Mouse (Mus musculus): ENCODE measurements around the gene 4930432K21Rik. TPM values are rescaled to one million over a fixed set of nuclear protein-coding genes. Genes with fewer than 3 reads are reported as not detected.

Gene 4930432K21Rik
- polyA plus RNA-seq, 1 experiment: 1.4 TPM

DNA sequence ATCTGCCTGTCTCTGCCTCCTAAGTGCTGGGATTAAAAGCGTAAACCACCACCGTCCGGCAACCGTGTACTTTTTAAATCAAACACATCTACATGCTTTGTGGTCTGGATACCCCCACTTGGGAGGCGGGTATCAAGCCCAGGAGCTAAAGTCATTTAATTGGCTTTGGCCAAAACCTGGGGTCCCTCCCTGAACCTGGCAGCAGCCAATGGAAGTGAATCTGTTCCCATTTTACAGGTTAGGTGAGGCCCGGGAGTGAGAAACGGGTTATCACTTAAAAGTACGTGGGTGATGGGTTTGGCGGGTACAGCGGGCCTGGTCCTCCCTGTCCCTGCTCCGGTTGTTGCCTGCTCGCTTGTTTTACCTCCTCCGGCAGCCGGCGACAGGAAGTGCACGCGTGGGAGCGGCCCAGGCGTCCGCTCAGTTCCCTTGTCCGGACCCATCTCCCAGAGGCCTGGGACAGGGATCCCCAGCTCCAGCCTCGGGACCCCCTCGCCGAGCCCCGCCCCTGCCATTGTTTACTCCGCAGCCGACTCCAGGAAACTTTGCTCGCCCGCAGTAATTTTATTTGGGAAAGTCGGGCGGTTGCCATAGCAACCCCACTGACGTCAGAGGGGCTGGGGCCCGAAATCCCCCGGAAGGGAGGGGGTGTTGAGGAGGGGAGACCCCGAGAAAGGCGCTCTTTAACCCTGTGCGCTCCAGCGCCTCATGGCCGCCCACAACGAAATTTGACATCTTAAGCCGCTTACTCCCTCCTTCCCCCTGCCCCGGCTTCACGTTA lies 49.5 kb downstream of the 4930432K21Rik start:
- peak overlapping the region; percentile 88 for H3K27ac ChIP-seq (ENCODE audit: insufficient read depth, low read length)
- no peaks in the 10 kb centered on the region for H3K36me3 ChIP-seq (ENCODE audit: control insufficient read depth, insufficient read depth, low read length)
- TF ChIP-seq CTCF (IDR thresholded peaks at IDR 0.05; ENCODE audit: extremely low read depth, insufficient read depth, insufficient read length, insufficient replicate concordance) (no peak), POLR2A (IDR thresholded peaks at IDR 0.05; ENCODE audit: low read depth, low read length) (no peak)
- WGBS: 4% methylated on average over 43 of the region's 43 CpGs
- H3K27me3 ChIP-seq (ENCODE audit: control insufficient read depth, insufficient read depth, low read length): no peaks in the 10 kb centered on the region
- peak overlapping the region; percentile 58 for H3K4me3 ChIP-seq (ENCODE audit: extremely low read depth, insufficient read depth, insufficient read length)
- peaks cover 30% of the 10 kb centered on the region for H3K4me1 ChIP-seq (ENCODE audit: control insufficient read depth, insufficient read depth, insufficient read length)
- DNase-seq (ENCODE audit: low read depth in 1 of 2, low spot score in 2 of 2): peak in 1 of 2 experiments; percentile 69

DNA sequence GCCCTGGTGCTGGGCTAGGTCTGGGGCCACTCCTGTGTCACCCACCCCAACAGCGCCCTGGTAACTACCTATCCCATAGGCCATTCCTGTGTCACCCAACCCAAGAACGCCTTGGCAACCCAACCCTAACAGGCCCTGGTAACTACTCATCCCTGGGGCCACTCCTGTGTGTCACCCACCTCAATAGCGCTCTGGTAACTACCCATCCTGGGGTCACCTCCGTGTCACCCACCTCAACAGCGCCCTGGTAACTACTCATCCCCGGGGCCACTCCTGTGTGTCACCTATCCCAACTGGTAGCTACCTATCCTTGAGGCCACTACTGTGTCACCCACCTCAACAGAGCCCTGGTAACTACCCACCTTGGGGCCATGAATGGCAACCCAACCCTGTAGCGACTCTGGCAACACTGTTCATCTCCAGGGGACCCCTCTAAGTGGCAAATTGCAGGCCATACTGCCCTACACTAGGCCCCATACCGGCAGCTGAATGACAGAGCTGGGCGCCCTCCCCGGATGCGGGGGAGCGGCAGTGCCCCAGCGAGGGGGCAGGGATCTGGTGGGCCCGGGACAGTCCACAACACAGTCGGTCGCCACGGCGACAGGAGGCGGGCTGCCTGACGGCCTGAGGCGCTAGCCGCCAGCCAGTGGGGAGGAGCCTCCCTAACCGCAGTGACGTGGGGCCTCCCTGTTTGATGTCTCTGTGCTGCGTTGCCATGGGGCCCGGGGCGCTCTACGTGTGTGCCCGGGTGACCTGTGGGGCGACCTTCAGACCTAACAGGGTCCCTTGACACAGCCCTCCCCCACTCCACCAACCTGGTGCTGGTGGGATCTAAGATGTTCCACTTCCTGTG lies 50.3 kb downstream of the 4930432K21Rik start:
- Histone ChIP-seq H3K27me3 (ENCODE audit: control insufficient read depth, insufficient read depth, low read length) (no peaks in the 10 kb centered on the region), H3K4me1 (ENCODE audit: control insufficient read depth, insufficient read depth, insufficient read length) (peaks cover 28% of the 10 kb centered on the region), H3K4me3 (ENCODE audit: extremely low read depth, insufficient read depth, insufficient read length) (peak overlapping the region; percentile 58), H3K36me3 (ENCODE audit: control insufficient read depth, insufficient read depth, low read length) (no peaks in the 10 kb centered on the region), H3K27ac (ENCODE audit: insufficient read depth, low read length) (peak overlapping the region; percentile 88)
- DNase-seq (ENCODE audit: low read depth in 1 of 2, low spot score in 2 of 2): peak; percentile 93 to 98
- no peak for TF ChIP-seq CTCF (IDR thresholded peaks at IDR 0.05; ENCODE audit: extremely low read depth, insufficient read depth, insufficient read length, insufficient replicate concordance)
- no peak for TF ChIP-seq POLR2A (IDR thresholded peaks at IDR 0.05; ENCODE audit: low read depth, low read length)
- WGBS: 3% methylated on average over 30 of the region's 30 CpGs

DNA sequence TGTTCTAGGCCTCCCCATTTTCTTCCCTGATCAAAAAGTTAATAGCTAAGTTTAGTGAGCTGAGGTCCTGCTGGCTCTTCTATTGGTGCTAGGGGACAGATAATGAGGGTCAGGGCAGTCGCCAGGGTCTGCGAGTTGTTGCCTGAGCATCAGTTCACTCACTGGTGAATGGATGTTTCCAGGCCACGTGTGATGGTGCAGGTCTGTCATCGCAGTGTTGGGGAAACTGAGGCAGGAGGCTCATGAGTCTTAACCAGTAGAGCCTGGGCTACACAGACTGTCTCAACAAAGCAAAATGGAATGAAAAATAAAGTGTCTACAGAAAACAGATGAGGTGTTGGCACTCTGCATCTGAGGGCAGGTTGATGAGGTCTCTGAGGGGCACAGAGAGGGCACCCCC lies 51.0 kb downstream of the 4930432K21Rik start:
- 51% methylated on average over 4 of the region's 4 CpGs for WGBS
- TF ChIP-seq CTCF (IDR thresholded peaks at IDR 0.05; ENCODE audit: extremely low read depth, insufficient read depth, insufficient read length, insufficient replicate concordance) (no peak), POLR2A (IDR thresholded peaks at IDR 0.05; ENCODE audit: low read depth, low read length) (no peak)
- Histone ChIP-seq H3K4me3 (ENCODE audit: extremely low read depth, insufficient read depth, insufficient read length) (no peak overlapping the region), H3K36me3 (ENCODE audit: control insufficient read depth, insufficient read depth, low read length) (no peaks in the 10 kb centered on the region), H3K27ac (ENCODE audit: insufficient read depth, low read length) (peak overlapping the region; percentile 88), H3K4me1 (ENCODE audit: control insufficient read depth, insufficient read depth, insufficient read length) (peaks cover 34% of the 10 kb centered on the region), H3K27me3 (ENCODE audit: control insufficient read depth, insufficient read depth, low read length) (no peaks in the 10 kb centered on the region)
- DNase-seq (ENCODE audit: low read depth in 1 of 2, low spot score in 2 of 2): no peak

DNA sequence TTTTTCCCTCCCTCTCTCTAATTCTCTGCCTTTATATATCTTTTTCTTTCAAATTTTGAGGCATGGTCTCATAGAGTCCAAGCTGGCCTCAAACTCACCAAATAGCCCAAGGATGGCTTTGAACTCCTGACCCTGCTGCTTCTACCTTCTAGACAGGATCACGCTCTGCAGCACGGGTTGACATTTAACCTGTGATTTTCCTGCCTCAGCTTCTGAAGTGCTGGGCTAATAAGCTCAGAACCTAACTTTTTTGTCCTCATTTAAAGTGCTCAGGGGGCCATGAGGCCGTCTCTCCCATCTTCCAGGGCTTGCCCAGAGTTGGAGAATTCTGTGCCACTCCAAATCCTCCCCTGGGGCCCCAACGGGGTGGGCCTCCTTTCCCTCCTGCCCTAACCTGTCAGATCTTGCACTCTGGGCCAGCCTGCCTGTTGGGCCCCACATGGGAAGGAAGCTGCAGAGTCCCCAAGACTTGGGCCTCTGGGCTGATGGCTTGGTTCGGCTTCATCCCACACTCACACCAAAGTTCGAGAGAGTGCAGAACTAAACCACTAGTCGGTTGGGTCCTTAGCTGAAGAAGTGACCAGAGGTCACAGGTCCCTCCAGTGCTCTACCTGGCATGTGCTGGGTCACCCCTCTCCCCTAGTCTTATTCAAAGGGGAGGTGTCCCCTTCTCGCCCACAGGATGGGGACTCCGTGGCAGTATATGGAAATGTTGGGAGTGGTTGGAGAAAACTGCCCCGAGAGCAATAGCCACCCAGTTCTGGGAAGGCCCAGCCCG lies 51.7 kb downstream of the 4930432K21Rik start:
- H3K27ac ChIP-seq (ENCODE audit: insufficient read depth, low read length): peak overlapping the region; percentile 25
- no peak for DNase-seq (ENCODE audit: low read depth in 1 of 2, low spot score in 2 of 2)
- H3K4me3 ChIP-seq (ENCODE audit: extremely low read depth, insufficient read depth, insufficient read length): no peak overlapping the region
- no peaks in the 10 kb centered on the region for H3K36me3 ChIP-seq (ENCODE audit: control insufficient read depth, insufficient read depth, low read length)
- no peaks in the 10 kb centered on the region for H3K27me3 ChIP-seq (ENCODE audit: control insufficient read depth, insufficient read depth, low read length)
- 59% methylated on average over 11 of the region's 11 CpGs for WGBS
- peaks cover 39% of the 10 kb centered on the region for H3K4me1 ChIP-seq (ENCODE audit: control insufficient read depth, insufficient read depth, insufficient read length)
- TF ChIP-seq CTCF (IDR thresholded peaks at IDR 0.05; ENCODE audit: extremely low read depth, insufficient read depth, insufficient read length, insufficient replicate concordance) (no peak), POLR2A (IDR thresholded peaks at IDR 0.05; ENCODE audit: low read depth, low read length) (no peak)

DNA sequence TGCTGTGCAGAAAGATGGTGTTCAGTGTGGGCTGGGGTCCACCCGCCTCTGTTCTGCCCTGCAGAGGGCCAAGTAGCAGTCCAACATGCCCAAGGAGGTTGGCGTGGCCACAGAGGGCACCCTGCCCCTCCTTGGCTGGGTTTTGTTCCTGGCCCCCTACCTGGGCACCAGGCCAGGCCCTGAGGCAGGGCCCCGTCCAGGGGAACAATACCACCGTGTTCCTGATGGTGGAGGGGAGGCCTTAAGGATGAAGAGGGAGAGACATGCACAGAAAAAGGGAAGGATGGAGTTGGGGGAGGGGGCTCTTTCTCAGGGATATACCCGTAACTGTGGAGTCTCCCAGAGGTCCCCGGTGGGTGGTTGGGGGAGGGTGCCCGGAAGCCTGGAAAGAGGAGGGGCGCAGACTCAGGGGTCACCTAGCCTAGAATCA lies 52.3 kb downstream of the 4930432K21Rik start:
- TF ChIP-seq POLR2A (IDR thresholded peaks at IDR 0.05; ENCODE audit: low read depth, low read length) (no peak), CTCF (IDR thresholded peaks at IDR 0.05; ENCODE audit: extremely low read depth, insufficient read depth, insufficient read length, insufficient replicate concordance) (no peak)
- DNase-seq (ENCODE audit: low read depth in 1 of 2, low spot score in 2 of 2): no peak
- Histone ChIP-seq H3K4me3 (ENCODE audit: extremely low read depth, insufficient read depth, insufficient read length) (no peak overlapping the region), H3K27ac (ENCODE audit: insufficient read depth, low read length) (peak overlapping the region; percentile 6; the same call in 1 of the 2 replicates), H3K36me3 (ENCODE audit: control insufficient read depth, insufficient read depth, low read length) (no peaks in the 10 kb centered on the region), H3K4me1 (ENCODE audit: control insufficient read depth, insufficient read depth, insufficient read length) (peaks cover 39% of the 10 kb centered on the region), H3K27me3 (ENCODE audit: control insufficient read depth, insufficient read depth, low read length) (no peaks in the 10 kb centered on the region)
- WGBS: 42% methylated on average over 8 of the region's 8 CpGs
